Mouse (Mus musculus): ENCODE measurements around the gene Slc41a3.

Gene Slc41a3

DNA sequence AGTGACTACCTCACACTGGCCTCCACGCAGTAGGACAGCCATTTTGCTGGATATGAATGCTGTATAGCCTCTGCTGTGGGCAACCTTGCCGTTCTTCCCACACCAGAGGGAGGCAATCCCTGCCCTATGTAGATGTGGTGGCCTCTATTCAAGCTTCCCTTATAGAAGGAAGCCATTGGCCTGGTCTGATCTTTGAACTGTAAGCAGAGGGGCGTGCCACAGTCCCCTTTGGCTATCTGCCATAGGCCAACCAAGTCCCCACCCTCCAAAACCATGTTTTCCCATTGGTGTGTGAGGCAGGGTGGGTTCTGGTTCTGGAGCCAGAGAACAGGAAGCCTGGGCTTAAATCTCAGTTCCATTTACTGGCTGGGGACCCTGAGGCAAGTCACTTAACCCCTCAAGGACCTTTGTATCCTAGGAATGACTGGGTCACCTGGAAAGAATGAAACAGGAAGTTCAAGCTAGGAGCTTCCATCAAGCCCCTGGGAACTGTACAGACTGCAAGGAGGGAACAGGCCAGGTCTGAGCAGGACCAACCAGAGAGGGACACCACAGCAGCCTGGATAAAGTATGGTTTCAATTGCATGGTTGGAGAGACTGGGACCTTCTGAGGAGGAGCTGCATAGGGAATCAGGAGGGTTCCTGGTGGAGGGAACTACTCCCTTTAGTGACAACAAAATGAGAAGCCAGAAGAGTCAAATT lies 79.5 kb downstream of the Slc41a3 start:
- TF ChIP-seq GATA4 (IDR thresholded peaks at IDR 0.05; ENCODE audit: insufficient replicate concordance, low read length), result no peak

DNA sequence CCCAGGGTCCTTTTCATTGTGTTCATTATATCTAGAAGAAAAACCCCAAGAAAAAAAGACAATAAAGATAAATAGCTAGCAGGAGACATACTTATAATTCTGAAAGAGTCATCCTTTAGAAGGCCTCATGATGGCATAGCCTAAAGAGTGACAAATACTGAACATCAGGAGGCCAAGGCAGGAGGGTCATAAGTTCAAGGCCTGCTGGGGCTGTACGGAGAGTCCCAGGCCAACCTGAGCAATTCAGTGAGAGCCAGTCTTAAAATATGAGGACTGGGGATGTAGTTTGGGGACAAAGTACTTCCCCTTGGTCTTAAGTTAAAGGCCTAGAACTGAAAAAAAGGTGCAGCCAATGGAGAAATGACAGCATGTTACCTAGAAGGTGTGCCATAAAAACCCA lies 82.3 kb downstream of the Slc41a3 start:
- no peak for TF ChIP-seq GATA4 (IDR thresholded peaks at IDR 0.05; ENCODE audit: insufficient replicate concordance, low read length)

DNA sequence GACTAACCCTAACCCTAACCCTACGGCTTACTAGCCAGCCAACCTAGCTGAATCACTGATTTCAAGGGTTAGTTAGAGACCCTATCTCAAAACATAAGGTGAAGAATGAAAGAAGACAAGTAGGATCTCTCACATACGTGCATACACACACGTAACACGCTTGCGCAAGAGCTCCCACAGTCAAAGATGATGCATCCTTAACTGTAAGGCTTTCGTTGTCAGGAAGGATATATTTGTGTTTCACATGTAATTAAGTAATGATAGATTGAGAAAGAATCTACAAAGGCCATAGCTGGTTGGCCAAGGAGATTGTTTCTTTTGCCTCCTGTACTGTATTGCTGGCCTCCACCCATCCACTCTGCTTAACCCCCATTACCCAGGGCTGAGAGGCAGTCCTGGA lies 83.5 kb downstream of the Slc41a3 start:
- TF ChIP-seq GATA4 (IDR thresholded peaks at IDR 0.05; ENCODE audit: insufficient replicate concordance, low read length), result no peak

DNA sequence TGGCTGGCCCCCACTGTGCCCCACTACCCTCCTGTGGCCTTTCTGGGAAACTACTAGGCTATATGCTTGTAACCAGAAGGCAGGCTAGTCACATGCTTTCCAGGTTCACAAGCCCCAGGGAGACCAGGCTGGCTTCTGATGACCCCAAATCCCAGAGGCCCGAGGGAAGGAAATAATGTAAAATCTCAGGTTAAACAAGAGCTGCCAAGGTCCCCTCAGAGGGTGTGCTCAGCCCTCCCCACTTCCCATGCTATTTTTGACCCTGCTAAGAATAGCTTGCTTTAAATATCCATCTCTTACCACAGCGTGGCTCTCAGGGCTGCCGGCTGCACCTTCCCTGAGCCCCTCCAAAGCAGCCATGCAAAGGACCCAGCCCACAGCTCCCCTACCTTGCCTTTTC lies 84.2 kb downstream of the Slc41a3 start:
- no peak for TF ChIP-seq GATA4 (IDR thresholded peaks at IDR 0.05; ENCODE audit: insufficient replicate concordance, low read length)

DNA sequence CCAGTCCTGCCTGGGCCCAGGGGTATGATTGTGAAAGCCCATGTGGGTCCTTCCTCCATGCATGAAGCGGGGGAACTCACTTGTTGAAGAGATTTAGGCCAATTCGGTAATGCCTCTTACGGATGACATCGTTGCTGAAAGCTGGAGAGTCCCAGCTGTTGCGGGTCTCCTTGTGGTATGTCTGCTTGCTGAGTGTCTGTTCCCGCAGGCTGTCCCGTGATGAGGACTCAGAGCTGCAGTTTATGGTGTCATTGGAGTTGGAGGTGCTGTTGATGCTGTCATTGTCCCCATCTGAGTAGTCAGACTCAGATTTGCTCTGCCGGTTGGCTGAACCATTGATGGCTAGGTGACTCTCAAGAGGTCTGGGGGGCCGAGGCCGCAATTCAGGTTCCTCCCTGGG lies 85.0 kb downstream of the Slc41a3 start:
- TF ChIP-seq GATA4 (IDR thresholded peaks at IDR 0.05; ENCODE audit: insufficient replicate concordance, low read length), result no peak

DNA sequence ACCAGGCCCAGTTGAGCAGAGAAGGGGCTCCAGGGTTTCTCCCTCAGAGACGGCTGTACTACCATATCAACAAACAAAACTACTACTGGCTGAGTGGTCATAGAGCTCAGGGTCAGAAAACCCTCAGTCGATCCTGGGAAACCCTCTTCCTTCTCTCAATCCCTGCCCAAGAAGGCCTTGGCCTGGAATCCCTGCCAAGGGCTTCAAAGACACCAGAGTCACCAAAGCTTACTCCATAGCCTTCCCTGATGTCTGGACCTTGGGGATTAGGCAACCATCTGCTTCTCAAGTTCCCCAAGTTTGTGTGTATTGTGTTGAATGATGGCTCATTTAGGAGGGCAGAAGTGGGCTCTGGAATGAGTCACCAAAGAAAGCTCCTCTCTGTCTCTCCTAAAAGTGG lies 87.4 kb downstream of the Slc41a3 start:
- TF ChIP-seq GATA4 (IDR thresholded peaks at IDR 0.05; ENCODE audit: insufficient replicate concordance, low read length), result no peak

DNA sequence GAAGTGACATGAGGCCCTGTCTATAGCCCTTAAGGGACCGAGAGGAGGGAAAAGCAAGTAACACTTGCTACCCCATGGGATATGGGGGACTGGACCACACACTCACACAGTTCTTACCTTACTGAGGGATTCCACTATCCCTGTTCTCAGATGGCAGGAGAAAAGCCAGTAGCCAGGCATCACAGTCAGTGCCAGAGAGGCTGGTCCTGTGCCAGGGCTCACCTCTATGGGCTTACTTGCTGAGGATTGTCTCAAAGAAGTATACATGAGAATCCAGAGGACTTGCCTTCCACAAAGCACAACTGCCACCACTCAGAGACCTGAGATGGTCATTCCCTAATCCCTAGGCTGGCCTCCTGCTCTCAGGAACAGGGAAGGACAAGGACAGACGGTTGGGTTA lies 87.9 kb downstream of the Slc41a3 start:
- no peak for TF ChIP-seq GATA4 (IDR thresholded peaks at IDR 0.05; ENCODE audit: insufficient replicate concordance, low read length)

DNA sequence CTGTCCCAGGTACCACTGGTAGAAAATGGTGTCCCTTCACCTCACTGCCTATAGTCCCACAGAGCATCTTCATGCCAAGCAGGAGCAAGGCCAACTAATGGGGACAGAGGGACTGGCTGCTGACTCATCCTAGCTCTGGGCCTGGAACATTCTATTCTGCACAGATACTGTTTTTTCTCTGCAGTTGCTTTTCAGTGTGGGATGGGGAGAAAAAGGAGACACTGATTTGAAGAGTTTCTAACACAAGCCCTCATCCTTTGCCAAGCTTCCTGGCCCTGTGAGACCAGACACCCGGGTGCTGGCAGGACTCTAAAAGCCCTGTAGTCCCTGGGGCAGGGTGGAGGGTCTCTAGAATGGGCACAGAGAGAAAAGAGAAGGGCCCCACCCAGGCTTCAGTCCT lies 91.2 kb downstream of the Slc41a3 start:
- TF ChIP-seq GATA4 (IDR thresholded peaks at IDR 0.05; ENCODE audit: insufficient replicate concordance, low read length), result no peak
